9 mouse cellular contexts compared by ENCODE assay signal in the genomic region with DNA sequence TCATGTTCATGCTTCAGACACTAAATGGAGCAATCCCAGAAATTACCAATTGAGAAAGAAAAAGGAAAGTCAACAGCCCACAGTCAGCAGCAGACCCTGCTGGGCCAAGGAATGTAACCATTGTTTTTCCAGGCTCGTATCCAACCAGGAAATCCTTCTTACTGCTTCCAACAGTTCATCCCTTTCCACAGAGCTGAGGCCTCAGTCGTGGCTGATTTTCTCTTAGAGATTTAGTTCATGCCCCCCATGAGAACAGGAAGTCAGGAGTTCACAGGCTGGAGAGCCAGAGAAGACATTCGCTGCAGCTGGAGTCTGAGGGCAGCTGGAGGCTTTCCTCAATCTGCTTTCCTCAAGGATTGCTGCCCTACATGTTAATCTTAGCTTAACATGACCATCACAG. TPM values are rescaled to one million over a fixed set of nuclear protein-coding genes. Genes with fewer than 3 reads are reported as not detected.
DNase-seq lines count a peak whose midpoint lies in the region; ATAC-seq and TF ChIP-seq lines count a peak whose summit lies in the region.
"Had no signal": no experiment of that assay in that cellular context is flagged by ENCODE, and none has a peak within 500 bp of the region (broad histone marks: within the 10 kb centered on the region; RNA-seq: fewer than 3 reads in every experiment).

No protein-coding gene starts in this region.

- no peak overlapping the region for H3K4me3 ChIP-seq in lung, adult 2 months (replicated peaks; ENCODE audit: extremely low read depth, low read depth, low read length)
- no peak overlapping the region for H3K4me3 ChIP-seq in kidney, embryonic 16.5 days (ENCODE audit: low read length)
- no peak overlapping the region for H3K4me3 ChIP-seq in small intestine, adult 2 months (ENCODE audit: low read depth, low read length)
- H3K4me3 ChIP-seq in forebrain, embryonic 10.5 days = no peak overlapping the region
- H3K4me3 ChIP-seq: limb, embryonic 12.5 days had no signal

- H3K4me2 ChIP-seq in kidney, embryonic 16.5 days (replicated peaks; ENCODE audit: low read depth, low read length) = 0 out of 2 replicates have a peak overlapping the region, but pooled peaks have one; percentile 13
- H3K4me2 ChIP-seq: limb, embryonic 12.5 days had no signal

- no peak overlapping the region for H3K9ac ChIP-seq in kidney, embryonic 16.5 days (replicated peaks; ENCODE audit: low read length)
- H3K9ac ChIP-seq: limb, embryonic 12.5 days had no signal

- peaks cover 8% of the 10 kb centered on the region; the same call in 1 of the 2 replicates for H3K9me3 ChIP-seq in kidney, embryonic 16.5 days (ENCODE audit: low read length)
- H3K9me3 ChIP-seq in forebrain, embryonic 10.5 days = no peaks in the 10 kb centered on the region
- H3K9me3 ChIP-seq: limb, embryonic 12.5 days had no signal

- no peaks in the 10 kb centered on the region for H3K27me3 ChIP-seq in kidney, embryonic 16.5 days (ENCODE audit: insufficient read depth, low read length)
- H3K27me3 ChIP-seq in small intestine, adult 2 months (ENCODE audit: control insufficient read depth, insufficient read depth, low read length) = no peaks in the 10 kb centered on the region
- H3K27me3 ChIP-seq in forebrain, embryonic 10.5 days (ENCODE audit: poor library complexity, severe bottlenecking) = no peaks in the 10 kb centered on the region
- H3K27me3 ChIP-seq: limb, embryonic 12.5 days had no signal

- no peak for TF ChIP-seq POLR2A in lung, adult 2 months (IDR thresholded peaks at IDR 0.05; ENCODE audit: borderline replicate concordance, extremely low read depth, low read depth, low read length)
- TF ChIP-seq POLR2A in small intestine, adult 2 months (IDR thresholded peaks at IDR 0.05; ENCODE audit: low read depth, low read length) = no peak

- peak; percentile 49 to 75 for DNase-seq in lung, adult 18-20 months
- no peak for DNase-seq in lung, adult 2 months
- peak; percentile 81 to 92 for DNase-seq in heart, adult 18-20 months
- no peak for DNase-seq in cerebellum, postnatal 36 days
- DNase-seq in forebrain, embryonic 10.5 days (ENCODE audit: extremely low spot score, low spot score) = no peak
- DNase-seq in cerebellum, adult 18-20 months = no peak

- TF ChIP-seq CTCF in lung, adult 2 months (IDR thresholded peaks at IDR 0.05; ENCODE audit: insufficient read depth, low read length) = no peak
- no peak for TF ChIP-seq CTCF in small intestine, adult 2 months (IDR thresholded peaks at IDR 0.05; ENCODE audit: extremely low read depth, insufficient read length, insufficient replicate concordance, low read depth, low read length)

- peaks cover 24% of the 10 kb centered on the region for H3K4me1 ChIP-seq in lung, adult 2 months (ENCODE audit: control insufficient read depth, insufficient read depth, low read length)
- peaks cover 27% of the 10 kb centered on the region for H3K4me1 ChIP-seq in kidney, embryonic 16.5 days (ENCODE audit: insufficient read depth, low read length)
- no peaks in the 10 kb centered on the region for H3K4me1 ChIP-seq in small intestine, adult 2 months (ENCODE audit: control insufficient read depth, insufficient read depth, insufficient read length, low read length)
- H3K4me1 ChIP-seq in forebrain, embryonic 10.5 days = 0 out of 2 replicates have a peak, but pooled peaks cover 9% of the 10 kb centered on the region
- H3K4me1 ChIP-seq: limb, embryonic 12.5 days had no signal

- 14% methylated on average over 3 of the region's 3 CpGs for WGBS in lung, adult 2 months
- 29% methylated on average over 3 of the region's 3 CpGs for WGBS in kidney, embryonic 16.5 days
- WGBS in small intestine, adult 2 months = 25% methylated on average over 3 of the region's 3 CpGs
- 37% methylated on average over 3 of the region's 3 CpGs for WGBS in forebrain, embryonic 10.5 days

- peak; percentile 81 for ATAC-seq in kidney, embryonic 16.5 days (ENCODE audit: low FRiP score, low TSS enrichment)

- H3K36me3 ChIP-seq in kidney, embryonic 16.5 days (ENCODE audit: insufficient read depth, low read length) = no peaks in the 10 kb centered on the region
- no peaks in the 10 kb centered on the region for H3K36me3 ChIP-seq in small intestine, adult 2 months (ENCODE audit: control insufficient read depth, insufficient read depth, low read length)
- no peaks in the 10 kb centered on the region for H3K36me3 ChIP-seq in forebrain, embryonic 10.5 days (replicated peaks)
- H3K36me3 ChIP-seq: limb, embryonic 12.5 days had no signal

- peak overlapping the region; percentile 88 for H3K27ac ChIP-seq in kidney, embryonic 16.5 days (ENCODE audit: low read length)
- H3K27ac ChIP-seq in small intestine, adult 2 months (ENCODE audit: insufficient read depth, low read depth, low read length) = peak overlapping the region; percentile 53; the same call in 1 of the 2 replicates
- no peak overlapping the region for H3K27ac ChIP-seq in forebrain, embryonic 10.5 days

RNA-seq across cellular contexts. Expression of a gene that starts 9.1 kb away (rescaled TPM):
- 91.2 and 96.3 TPM in 2 replicates for polyA plus RNA-seq in lung, adult 2 months (2012; rRNA removed)
- 10 to 100 TPM; 29.3 to 37.3 TPM for total RNA-seq in heart, adult 18-20 months (2021)
- 55.5 and 56.2 TPM in 2 replicates for polyA plus RNA-seq in kidney, embryonic 16.5 days (2015; fragmentation: Nextera tagmentation; extraction: Ambion mirVana)
- 12.6 and 25.3 TPM in 2 replicates for polyA plus RNA-seq in small intestine, adult 2 months (2012; rRNA removed)
- 28.6 and 29.0 TPM in 2 replicates for polyA plus RNA-seq in forebrain, embryonic 10.5 days (2016; fragmentation: Nextera tagmentation; extraction: Ambion mirVana)

RNA-seq across cellular contexts. Expression of a gene that starts 28.0 kb away (rescaled TPM):
- polyA plus RNA-seq in lung, adult 2 months (2012; rRNA removed) = not detected in 2 replicates
- total RNA-seq in heart, adult 18-20 months (2021) = not detected
- not detected in 2 replicates for polyA plus RNA-seq in kidney, embryonic 16.5 days (2015; fragmentation: Nextera tagmentation; extraction: Ambion mirVana)
- polyA plus RNA-seq in small intestine, adult 2 months (2012; rRNA removed) = not detected in 2 replicates
- not detected in 2 replicates for polyA plus RNA-seq in forebrain, embryonic 10.5 days (2016; fragmentation: Nextera tagmentation; extraction: Ambion mirVana)
- polyA plus RNA-seq: limb, embryonic 12.5 days had no signal

RNA-seq across cellular contexts. Expression of a gene that starts 42.5 kb away (rescaled TPM):
- polyA plus RNA-seq in lung, adult 2 months (2012; rRNA removed) = 46.5 and 53.1 TPM in 2 replicates
- total RNA-seq in heart, adult 18-20 months (2021) = 100 to 1,000 TPM; 115 to 133 TPM
- 38.8 and 45.1 TPM in 2 replicates for polyA plus RNA-seq in kidney, embryonic 16.5 days (2015; fragmentation: Nextera tagmentation; extraction: Ambion mirVana)
- 16.8 and 51.2 TPM in 2 replicates for polyA plus RNA-seq in small intestine, adult 2 months (2012; rRNA removed)
- polyA plus RNA-seq in forebrain, embryonic 10.5 days (2016; fragmentation: Nextera tagmentation; extraction: Ambion mirVana) = 4.7 and 5.8 TPM in 2 replicates

Comparison
In these comparisons a context has a peak if more than half of its experiments do, and no peak if none do; other contexts are left out.
1. DNase-seq: peak in lung, adult 18-20 months (2 of 2) and heart, adult 18-20 months (2 of 2); none in lung, adult 2 months (single experiment), cerebellum, postnatal 36 days (0 of 2), forebrain, embryonic 10.5 days (single experiment) and cerebellum, adult 18-20 months (0 of 2).